Mouse (Mus musculus) heart, adult 2 months (tissue): Measurements from ENCODE around the gene 4933428G20Rik. TPM values are rescaled to one million over a fixed set of nuclear protein-coding genes. Genes with fewer than 3 reads are reported as not detected.

Experiments
- DNase-seq, 2 experiments: peaks; one replicate each; pipeline ENCODE4 v3.0.0; 2021
- H3K27ac ChIP-seq: fragments of 200-600 bp; 2 replicates; pipeline ENCODE4 v1.8.1; 2022
- H3K27me3 ChIP-seq: fragments of 200-500 bp; 2 replicates; pipeline ENCODE4 v1.6.1; 2012; ENCODE audit warnings: mild to moderate bottlenecking, low read length, inconsistent platforms, mixed read lengths; ENCODE audit not compliant: control insufficient read depth, insufficient read depth
- H3K36me3 ChIP-seq: fragments of 200-500 bp; 2 replicates; pipeline ENCODE4 v1.6.1; 2012; ENCODE audit warnings: low read length, inconsistent platforms; ENCODE audit not compliant: control insufficient read depth, insufficient read depth
- H3K4me1 ChIP-seq: fragments of 200-500 bp; 2 replicates; pipeline ENCODE4 v1.6.1; 2011; ENCODE audit warnings: low read length; ENCODE audit not compliant: control insufficient read depth, insufficient read depth
- H3K4me3 ChIP-seq: fragments of 200-600 bp; 2 replicates; pipeline ENCODE4 v1.8.1; 2022
- H3K79me2 ChIP-seq: fragments of 200-500 bp; replicated peaks from 2 replicates; pipeline ENCODE4 v1.6.1; 2012; ENCODE audit warnings: mild to moderate bottlenecking, inconsistent platforms, low read length, moderate library complexity, mixed read lengths; ENCODE audit not compliant: control insufficient read depth, insufficient read depth
- H3K9ac ChIP-seq: fragments of 200-500 bp; 2 replicates; pipeline ENCODE4 v1.6.1; 2012; ENCODE audit warnings: low read depth, mild to moderate bottlenecking, control low read depth, inconsistent platforms, low read length, mixed read lengths
- CTCF ChIP-seq: fragments of 200-600 bp; IDR thresholded peaks from 2 replicates; pipeline ENCODE4 v1.8.1; 2022; ENCODE audit warnings: antibody characterized with exemption, mild to moderate bottlenecking, moderate library complexity
- EP300 ChIP-seq: fragments of 200-500 bp; IDR thresholded peaks from 2 replicates; pipeline ENCODE4 v1.6.1; 2011; ENCODE audit warnings: low read depth, low read length, control low read depth; ENCODE audit not compliant: insufficient read depth
- POLR2A ChIP-seq: fragments of 200-500 bp; IDR thresholded peaks from 2 replicates; pipeline ENCODE4 v1.6.1; 2011; ENCODE audit warnings: mild to moderate bottlenecking, low read depth, low read length, control low read depth; ENCODE audit not compliant: insufficient read depth
- WGBS: fragments of 180-500 bp; shearing (Covaris S2); methylation state at CpG from one replicate; pipeline ENCODE4 v1.1.7; 2018; 5-methylcytosine and 5-hydroxymethylcytosine counted together
- intact Hi-C: fragments of 180-260 bp; cut with DNase I; formaldehyde crosslinking; loops from one replicate; pipeline ENCODE4 v1.15.1; 2025
- polyA plus RNA-seq: library from polyadenylated mRNA; depleted of rRNA; stranded (reverse); fragments of >200 nt; gene quantifications from 2 replicates; pipeline ENCODE4 v1.2.3, GENCODE M21; 2012
- total RNA-seq, 2 experiments: library from RNA; stranded (reverse); gene quantifications; 2 replicates each; pipeline ENCODE4 v1.2.3; 2021

The 4933428G20Rik gene
- total and polyA plus RNA-seq, 3 experiments = not detected

- Histone ChIP-seq H3K27me3 (peaks cover 27% of the 10 kb centered on the region), H3K4me3 (peak overlapping the region; percentile 6; the same call in 1 of the 2 replicates), H3K79me2 (no peaks in the 10 kb centered on the region), H3K9ac (peak overlapping the region; percentile 22), H3K36me3 (no peaks in the 10 kb centered on the region), H3K4me1 (no peaks in the 10 kb centered on the region), H3K27ac (no peak overlapping the region)
- 2% methylated on average over 95 of the region's 95 CpGs for WGBS
- intact Hi-C loops = loop anchor here (5.0 kb wide), 2 partner anchors 38 to 168 kb away; partner anchors contain the start of genes Pcgf2 and Psmb3
- TF ChIP-seq CTCF (no peak), EP300 (no peak), POLR2A (no peak)
- DNase-seq = peak in 1 of 2 experiments; percentile 40
Measured at GRCm38 (mm10) chr11:97534442-97535307, 34.5 kb upstream of the 4933428G20Rik start.

DNA sequence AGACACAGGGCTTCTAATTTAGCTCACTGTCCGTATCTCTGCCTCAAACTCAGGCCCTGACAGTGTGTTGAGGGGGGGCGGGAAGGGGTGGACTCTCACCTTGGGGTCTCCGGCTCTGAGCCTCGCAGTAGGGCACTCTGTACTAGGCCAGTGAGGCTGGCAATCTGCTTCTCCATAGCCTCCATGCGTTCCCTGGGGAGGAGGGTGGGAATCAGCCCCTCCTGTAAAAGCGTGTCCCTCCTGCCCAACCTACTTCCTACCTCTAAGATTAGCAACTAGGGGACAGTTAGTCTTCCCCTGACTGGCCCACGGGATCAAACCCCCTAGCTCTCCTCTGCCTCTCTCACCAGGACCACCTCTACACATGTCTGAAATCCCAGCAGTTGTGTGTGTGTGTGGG, 33.5 kb upstream of the 4933428G20Rik start:
- Histone ChIP-seq H3K4me1 (no peaks in the 10 kb centered on the region), H3K27me3 (peaks cover 27% of the 10 kb centered on the region), H3K4me3 (no peak overlapping the region), H3K79me2 (no peaks in the 10 kb centered on the region), H3K9ac (no peak overlapping the region), H3K36me3 (no peaks in the 10 kb centered on the region), H3K27ac (no peak overlapping the region)
- intact Hi-C loops = loop anchor here (5.0 kb wide), 2 partner anchors 39 to 169 kb away; partner anchors contain the start of genes Pcgf2 and Psmb3
- WGBS = 14% methylated on average over 7 of the region's 7 CpGs
- no peak for DNase-seq
- TF ChIP-seq EP300 (no peak), CTCF (no peak), POLR2A (no peak)

DNA sequence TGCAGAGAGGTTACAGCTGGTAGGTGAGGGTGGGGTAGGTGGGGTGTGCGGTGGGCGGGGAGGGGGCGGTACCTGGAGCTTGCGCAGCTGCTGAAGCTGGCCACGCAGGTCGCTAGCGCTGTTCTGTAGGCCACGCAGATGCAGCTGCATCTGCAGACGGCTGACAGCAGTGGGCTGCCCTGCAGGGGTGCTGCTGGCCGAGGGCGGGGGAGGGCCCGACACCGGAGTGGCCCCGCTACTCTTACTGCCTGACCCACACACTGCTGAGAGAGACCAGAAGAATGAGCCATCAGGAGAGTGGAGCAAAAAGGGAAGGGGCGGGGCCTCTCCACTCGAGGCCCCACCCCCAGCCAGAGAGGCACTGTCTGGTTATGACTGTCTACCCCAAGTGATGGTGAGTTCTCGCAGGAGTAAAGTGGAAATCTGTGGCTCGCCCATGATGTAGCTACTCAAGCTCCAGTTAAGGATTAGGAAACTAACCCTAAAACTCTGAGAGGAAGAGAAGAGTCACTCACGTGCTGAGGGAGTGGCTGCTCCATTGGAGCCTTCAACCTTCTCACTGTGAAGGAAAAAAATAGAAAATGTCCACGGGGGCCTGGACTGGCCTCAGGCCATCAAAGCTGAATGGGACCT, 32.9 kb upstream of the 4933428G20Rik start:
- Histone ChIP-seq H3K4me1 (no peaks in the 10 kb centered on the region), H3K27me3 (peaks cover 27% of the 10 kb centered on the region), H3K36me3 (no peaks in the 10 kb centered on the region), H3K79me2 (no peaks in the 10 kb centered on the region), H3K9ac (no peak overlapping the region), H3K4me3 (no peak overlapping the region), H3K27ac (no peak overlapping the region)
- TF ChIP-seq CTCF (no peak), POLR2A (no peak), EP300 (no peak)
- peak in 1 of 2 experiments; percentile 25 for DNase-seq
- 5% methylated on average over 20 of the region's 20 CpGs for WGBS
- intact Hi-C loops = loop anchor here (5.0 kb wide), 2 partner anchors 39 to 169 kb away; partner anchors contain the start of genes Pcgf2 and Psmb3

GRCm38 (mm10) chr11:97532354-97532753, 32.2 kb upstream of the 4933428G20Rik start:
- intact Hi-C loops = loop anchor here (5.0 kb wide), 2 partner anchors 40 to 170 kb away; partner anchors contain the start of genes Pcgf2 and Psmb3
- H3K79me2 ChIP-seq = no peaks in the 10 kb centered on the region
- no peaks in the 10 kb centered on the region for H3K36me3 ChIP-seq
- no peak overlapping the region for H3K4me3 ChIP-seq
- H3K27me3 ChIP-seq = peaks cover 25% of the 10 kb centered on the region
- no peak overlapping the region for H3K9ac ChIP-seq
- H3K27ac ChIP-seq = no peak overlapping the region
- no peaks in the 10 kb centered on the region for H3K4me1 ChIP-seq
- TF ChIP-seq POLR2A (no peak), EP300 (no peak), CTCF (no peak)
- DNase-seq = no peak
- 14% methylated on average over 8 of the region's 8 CpGs for whole genome bisulfite sequencing

DNA sequence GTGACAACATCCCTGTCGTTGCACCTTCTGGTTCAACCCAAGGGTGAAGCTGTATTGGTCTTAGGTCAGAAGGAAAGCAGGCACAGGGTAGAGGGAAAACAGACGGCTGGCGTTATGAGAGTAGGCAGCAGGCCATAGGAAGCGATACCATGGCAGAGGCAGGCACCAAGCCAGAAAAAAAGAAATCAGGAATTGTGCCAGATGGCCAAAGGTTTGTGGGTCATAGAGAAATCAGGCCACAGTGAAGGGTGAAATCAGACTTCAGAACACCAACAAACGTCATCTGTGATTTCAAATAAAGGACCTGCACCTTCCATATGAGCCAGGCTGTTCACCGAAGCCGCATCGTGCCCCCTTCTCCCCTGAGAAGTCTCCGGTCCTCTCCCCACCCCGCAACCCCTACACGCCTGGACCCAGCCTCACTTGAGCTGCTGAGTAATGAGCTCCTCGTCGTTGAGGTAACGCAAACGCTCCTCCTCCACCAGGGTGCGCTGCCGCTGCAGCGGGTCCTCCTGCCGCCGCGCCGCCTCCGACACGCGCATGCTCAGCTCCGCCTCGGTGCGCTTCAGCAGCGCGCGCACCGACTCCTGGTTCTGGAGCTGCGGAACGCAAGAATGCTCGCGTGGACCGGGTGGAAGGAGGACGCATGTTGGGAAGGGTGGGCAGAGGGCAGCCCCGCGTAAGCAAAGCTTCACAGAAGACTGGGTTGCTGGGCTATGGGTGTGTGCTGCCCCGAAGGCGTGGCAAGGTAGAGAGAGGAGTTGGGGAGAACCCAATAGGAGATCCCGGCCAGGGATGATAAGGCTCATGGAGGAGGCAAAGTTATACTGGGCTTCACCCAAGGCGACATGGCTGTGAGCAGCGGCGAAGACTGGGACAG, 31.5 kb upstream of the 4933428G20Rik start:
- WGBS = 8% methylated on average over 46 of the region's 46 CpGs
- peaks cover 20% of the 10 kb centered on the region for H3K27me3 ChIP-seq

More for the DNA sequence above, 31.5 kb upstream of the 4933428G20Rik start:
- Histone ChIP-seq H3K4me1 (no peaks in the 10 kb centered on the region), H3K36me3 (no peaks in the 10 kb centered on the region), H3K79me2 (no peaks in the 10 kb centered on the region), H3K9ac (peak overlapping the region; percentile 33), H3K4me3 (peak overlapping the region; percentile 57), H3K27ac (no peak overlapping the region)
- DNase-seq = peak; percentile 91 to 93
- TF ChIP-seq EP300 (0 out of 2 replicates have a peak, but pooled peaks have one; percentile 62), CTCF (peak; percentile 97), POLR2A (no peak)
- intact Hi-C loops = loop anchor here (1.0 to 5.0 kb wide), 4 partner anchors 25 to 171 kb away; partner anchors contain the start of genes Pcgf2 and Psmb3
